Mouse (Mus musculus) midbrain, embryonic 11.5 days (tissue): Measurements from ENCODE around the gene Tbxas1. TPM values are rescaled to one million over a fixed set of nuclear protein-coding genes. Genes with fewer than 3 reads are reported as not detected.

Experiments used
- ATAC-seq: fragments of 200-750 bp; cut with Nextera tagmentation; 2 replicates; pipeline ENCODE4 v1.8.0; 2017; ENCODE audit warnings: moderate TSS enrichment, moderate library complexity; ENCODE audit not compliant: low FRiP score
- DNase-seq: peaks from one replicate; pipeline ENCODE4 v3.0.0; 2015; ENCODE audit warnings: low spot score; ENCODE audit errors: missing footprints
- H3K27ac ChIP-seq: fragments of 300-500 bp; sonication (generic); 2 replicates; pipeline ENCODE4 v1.5.1; 2014; ENCODE audit warnings: low read depth, low read length
- H3K27me3 ChIP-seq: fragments of 300-500 bp; sonication (generic); 2 replicates; pipeline ENCODE4 v1.6.1; 2014; ENCODE audit warnings: mild to moderate bottlenecking, low read length, moderate library complexity, mixed read lengths; ENCODE audit not compliant: control insufficient read depth, insufficient read depth
- H3K36me3 ChIP-seq: fragments of 300-500 bp; sonication (generic); 2 replicates; pipeline ENCODE4 v1.6.1; 2014; ENCODE audit warnings: mild to moderate bottlenecking, low read length, moderate library complexity, mixed read lengths; ENCODE audit not compliant: control insufficient read depth, insufficient read depth
- H3K4me1 ChIP-seq: fragments of 300-500 bp; sonication (generic); 2 replicates; pipeline ENCODE4 v1.6.1; 2014; ENCODE audit warnings: low read length; ENCODE audit not compliant: control insufficient read depth, insufficient read depth
- H3K4me2 ChIP-seq: fragments of 300-500 bp; sonication (generic); 2 replicates; pipeline ENCODE4 v1.6.1; 2014; ENCODE audit warnings: mild to moderate bottlenecking, moderate library complexity
- H3K4me3 ChIP-seq: fragments of 300-500 bp; sonication (generic); 2 replicates; pipeline ENCODE4 v1.5.1; 2014; ENCODE audit warnings: low read depth, low read length
- H3K9ac ChIP-seq: fragments of 300-500 bp; sonication (generic); 2 replicates; pipeline ENCODE4 v1.6.1; 2014; ENCODE audit warnings: low read length
- H3K9me3 ChIP-seq: fragments of 300-500 bp; sonication (generic); 2 replicates; pipeline ENCODE4 v1.6.1; 2016; ENCODE audit warnings: low read length; ENCODE audit not compliant: control insufficient read depth
- WGBS: fragments of 180-500 bp; shearing (Covaris S2); extraction: QIAGEN DNeasy Blood & Tissue Kit; methylation state at CpG from one replicate; pipeline ENCODE4 v1.1.7; 2014; 5-methylcytosine and 5-hydroxymethylcytosine counted together
- polyA plus RNA-seq: library from polyadenylated mRNA; unstranded; fragments of >200 nt; fragmentation: Nextera tagmentation; extraction: Ambion mirVana; gene quantifications from 2 replicates; pipeline ENCODE4 v1.2.1, GENCODE M21; 2014

Gene Tbxas1
- polyA plus RNA-seq, 1 experiment from 2014 or later, result 1.5 TPM

DNA sequence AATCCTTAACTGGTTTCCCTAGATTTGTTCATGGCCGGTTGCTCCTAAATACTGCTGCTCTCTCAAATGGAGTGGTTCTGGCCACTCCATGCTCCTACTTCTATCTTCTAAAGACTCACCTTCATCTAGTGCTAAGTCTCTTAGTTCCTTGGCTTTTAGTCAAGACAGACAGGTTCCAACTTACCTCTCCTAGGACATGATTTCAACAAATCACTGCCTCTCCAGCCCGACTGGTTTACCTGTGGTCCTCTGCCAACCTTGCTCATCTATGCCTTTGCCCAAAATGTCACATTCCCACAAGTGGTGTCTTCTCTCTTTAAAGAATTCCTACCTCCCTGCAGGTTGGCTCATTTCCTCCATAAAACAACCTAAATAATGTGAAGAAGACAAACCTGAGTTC is 2.5 kb downstream of the Tbxas1 start:
- WGBS, result 91% methylated on average over 2 of the region's 2 CpGs
- no peak overlapping the region for H3K4me3 ChIP-seq
- ATAC-seq (no peak), DNase-seq (no peak)
- peaks cover 10% of the 10 kb centered on the region for H3K4me1 ChIP-seq
- no peak overlapping the region for H3K4me2 ChIP-seq
- no peak overlapping the region for H3K9ac ChIP-seq
- no peaks in the 10 kb centered on the region for H3K36me3 ChIP-seq
- no peaks in the 10 kb centered on the region for H3K9me3 ChIP-seq
- no peak overlapping the region for H3K27ac ChIP-seq
- peaks cover 3% of the 10 kb centered on the region; the same call in 1 of the 2 replicates for H3K27me3 ChIP-seq

GRCm38 (mm10) chr6:38881468-38881867 is 6.3 kb downstream of the Tbxas1 start:
- DNase-seq (no peak), ATAC-seq (no peak)
- Histone ChIP-seq H3K4me2 (no peak overlapping the region), H3K4me1 (peaks cover 8% of the 10 kb centered on the region), H3K36me3 (no peaks in the 10 kb centered on the region), H3K27ac (no peak overlapping the region), H3K9me3 (no peaks in the 10 kb centered on the region), H3K9ac (no peak overlapping the region), H3K27me3 (peaks cover 3% of the 10 kb centered on the region; the same call in 1 of the 2 replicates), H3K4me3 (no peak overlapping the region)
- 63% methylated on average over 2 of the region's 2 CpGs for WGBS

GRCm38 (mm10) chr6:38881975-38882374 is 6.8 kb downstream of the Tbxas1 start:
- ATAC-seq, result no peak
- H3K27me3 ChIP-seq, result peaks cover 3% of the 10 kb centered on the region; the same call in 1 of the 2 replicates
- no peak overlapping the region for H3K4me3 ChIP-seq
- no peaks in the 10 kb centered on the region for H3K9me3 ChIP-seq
- no peak overlapping the region for H3K9ac ChIP-seq
- H3K27ac ChIP-seq, result no peak overlapping the region
- no peaks in the 10 kb centered on the region for H3K36me3 ChIP-seq
- DNase-seq, result no peak
- peaks cover 8% of the 10 kb centered on the region for H3K4me1 ChIP-seq
- WGBS, result 73% methylated on average over 6 of the region's 6 CpGs
- no peak overlapping the region for H3K4me2 ChIP-seq

- Histone ChIP-seq H3K4me3 (no peak overlapping the region), H3K27ac (no peak overlapping the region), H3K9ac (no peak overlapping the region), H3K27me3 (peaks cover 2% of the 10 kb centered on the region; the same call in 1 of the 2 replicates), H3K4me1 (peaks cover 8% of the 10 kb centered on the region), H3K36me3 (no peaks in the 10 kb centered on the region), H3K4me2 (no peak overlapping the region), H3K9me3 (no peaks in the 10 kb centered on the region)
- no peak for DNase-seq
- no peak for ATAC-seq
- 61% methylated on average over 6 of the region's 6 CpGs for WGBS
Measured at GRCm38 (mm10) chr6:38882728-38883171, 7.5 kb downstream of the Tbxas1 start.

GRCm38 (mm10) chr6:38884482-38884881 is 9.3 kb downstream of the Tbxas1 start:
- Histone ChIP-seq H3K27me3 (no peaks in the 10 kb centered on the region), H3K9ac (no peak overlapping the region), H3K4me2 (no peak overlapping the region), H3K4me1 (peaks cover 8% of the 10 kb centered on the region), H3K4me3 (no peak overlapping the region), H3K36me3 (no peaks in the 10 kb centered on the region), H3K9me3 (no peaks in the 10 kb centered on the region), H3K27ac (no peak overlapping the region)
- ATAC-seq, result no peak
- DNase-seq, result no peak
- 77% methylated on average over 3 of the region's 3 CpGs for WGBS

DNA sequence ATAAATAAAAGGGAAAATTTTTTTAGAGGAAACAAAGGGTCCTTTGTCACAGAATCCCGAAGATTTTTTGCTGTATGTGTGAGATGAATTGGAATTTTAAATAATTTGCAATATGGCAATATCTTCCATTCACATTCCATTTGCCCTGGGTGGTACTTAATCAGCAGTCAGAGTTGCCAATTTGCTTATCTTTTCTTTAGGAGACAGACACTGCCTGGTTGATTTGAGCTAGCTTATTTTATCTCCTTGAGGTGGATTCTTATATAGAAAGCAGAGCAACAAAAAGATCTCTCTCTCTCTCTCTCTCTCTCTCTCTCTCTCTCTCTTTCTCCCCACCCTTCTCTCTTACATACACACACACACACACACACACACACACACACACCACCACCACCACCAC is 9.9 kb downstream of the Tbxas1 start:
- ATAC-seq, result no peak
- no peak overlapping the region for H3K27ac ChIP-seq
- H3K4me1 ChIP-seq, result peaks cover 8% of the 10 kb centered on the region
- no peak overlapping the region for H3K9ac ChIP-seq
- no peak for DNase-seq
- H3K27me3 ChIP-seq, result no peaks in the 10 kb centered on the region
- no peak overlapping the region for H3K4me2 ChIP-seq
- H3K9me3 ChIP-seq, result no peaks in the 10 kb centered on the region
- WGBS, result 72% methylated on average over 1 of the region's 1 CpGs
- H3K4me3 ChIP-seq, result no peak overlapping the region
- no peaks in the 10 kb centered on the region for H3K36me3 ChIP-seq

GRCm38 (mm10) chr6:38887436-38887835 is 12.2 kb downstream of the Tbxas1 start:
- Histone ChIP-seq H3K27me3 (no peaks in the 10 kb centered on the region), H3K4me2 (no peak overlapping the region), H3K4me3 (no peak overlapping the region), H3K4me1 (peaks cover 8% of the 10 kb centered on the region), H3K27ac (no peak overlapping the region), H3K36me3 (no peaks in the 10 kb centered on the region), H3K9me3 (no peaks in the 10 kb centered on the region), H3K9ac (no peak overlapping the region)
- ATAC-seq (no peak), DNase-seq (peak; percentile 64)
- WGBS, result 72% methylated on average over 4 of the region's 4 CpGs

GRCm38 (mm10) chr6:38889156-38889555 is 14.0 kb downstream of the Tbxas1 start:
- DNase-seq (peak; percentile 71), ATAC-seq (no peak)
- Histone ChIP-seq H3K4me3 (no peak overlapping the region), H3K9ac (no peak overlapping the region), H3K36me3 (no peaks in the 10 kb centered on the region), H3K27ac (no peak overlapping the region), H3K27me3 (no peaks in the 10 kb centered on the region), H3K4me2 (no peak overlapping the region), H3K9me3 (no peaks in the 10 kb centered on the region), H3K4me1 (no peaks in the 10 kb centered on the region)
- WGBS, result 80% methylated on average over 6 of the region's 6 CpGs

- Histone ChIP-seq H3K4me3 (no peak overlapping the region), H3K4me1 (peaks cover 5% of the 10 kb centered on the region; the same call in 1 of the 2 replicates), H3K9ac (no peak overlapping the region), H3K36me3 (no peaks in the 10 kb centered on the region), H3K4me2 (no peak overlapping the region), H3K27me3 (no peaks in the 10 kb centered on the region), H3K27ac (no peak overlapping the region), H3K9me3 (no peaks in the 10 kb centered on the region)
- ATAC-seq, result no peak
- WGBS, result 74% methylated on average over 2 of the region's 2 CpGs
- DNase-seq, result no peak
Measured at GRCm38 (mm10) chr6:38892017-38892416, 16.8 kb downstream of the Tbxas1 start.
